Mouse (Mus musculus): ENCODE data around the gene Dnajc5. TPM values are rescaled to one million over a fixed set of nuclear protein-coding genes. Genes with fewer than 3 reads are reported as not detected.

Dnajc5 gene
- polyA plus RNA-seq, 1 experiment from 2014 or later = 137 TPM

DNA sequence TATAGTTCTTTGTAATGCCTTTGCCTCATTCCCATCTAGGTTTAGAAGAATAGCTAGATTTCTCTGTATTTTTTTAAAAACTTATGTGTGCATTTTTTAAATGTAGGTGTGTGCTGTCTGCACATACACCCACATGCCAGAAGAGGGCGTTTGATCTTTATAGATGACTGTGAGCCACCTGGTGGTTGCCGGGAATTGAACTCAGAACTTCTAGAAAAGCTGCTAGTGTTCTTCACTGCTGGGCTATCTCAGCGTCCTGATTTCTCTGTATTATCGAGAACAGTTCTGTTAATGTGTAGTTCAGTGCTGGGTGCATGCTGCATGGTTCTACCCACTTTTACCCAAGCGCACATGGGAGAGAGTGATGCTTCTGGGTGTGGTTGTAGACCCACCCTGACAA, 2.5 kb downstream of the Dnajc5 start:
- Histone ChIP-seq H3K27me3 (no peaks in the 10 kb centered on the region), H3K9ac (replicated peaks) (no peak overlapping the region), H3K4me1 (peaks cover 25% of the 10 kb centered on the region), H3K9me3 (no peaks in the 10 kb centered on the region), H3K4me3 (no peak overlapping the region), H3K4me2 (replicated peaks) (0 out of 2 replicates have a peak overlapping the region, but pooled peaks have one; percentile 70), H3K27ac (replicated peaks) (no peak overlapping the region), H3K36me3 (peaks cover 5% of the 10 kb centered on the region)
- no peak for ATAC-seq (ENCODE audit: low FRiP score, low read depth)
- WGBS = 75% methylated on average over 5 of the region's 5 CpGs

DNA sequence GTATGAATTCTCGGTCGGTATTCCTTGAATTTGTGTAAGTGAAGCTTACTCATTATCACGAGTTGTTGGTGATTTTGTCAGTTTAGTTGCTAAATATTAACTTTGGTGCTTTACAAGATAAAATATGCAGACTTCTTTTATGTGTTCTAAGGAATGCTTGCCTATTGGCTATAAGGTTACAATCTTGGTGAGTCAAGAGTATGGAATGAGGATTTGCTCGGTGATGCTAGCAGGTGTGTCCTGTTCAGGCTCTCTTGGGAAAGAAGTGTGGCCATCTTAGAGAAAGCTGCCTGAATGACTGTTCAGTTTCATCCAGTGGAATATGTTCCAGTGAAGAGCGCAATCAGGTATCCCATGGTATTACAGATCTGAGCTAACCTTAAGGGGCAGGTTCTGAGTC, 5.2 kb downstream of the Dnajc5 start:
- H3K27me3 ChIP-seq = no peaks in the 10 kb centered on the region
- 92% methylated on average over 5 of the region's 5 CpGs for WGBS
- H3K4me3 ChIP-seq = no peak overlapping the region
- H3K36me3 ChIP-seq = peaks cover 28% of the 10 kb centered on the region
- H3K27ac ChIP-seq (replicated peaks) = no peak overlapping the region
- no peak overlapping the region for H3K4me2 ChIP-seq (replicated peaks)
- peaks cover 17% of the 10 kb centered on the region for H3K4me1 ChIP-seq
- no peak overlapping the region for H3K9ac ChIP-seq (replicated peaks)
- no peak for ATAC-seq (ENCODE audit: low FRiP score, low read depth)
- H3K9me3 ChIP-seq = peaks cover 6% of the 10 kb centered on the region; the same call in 1 of the 2 replicates

DNA sequence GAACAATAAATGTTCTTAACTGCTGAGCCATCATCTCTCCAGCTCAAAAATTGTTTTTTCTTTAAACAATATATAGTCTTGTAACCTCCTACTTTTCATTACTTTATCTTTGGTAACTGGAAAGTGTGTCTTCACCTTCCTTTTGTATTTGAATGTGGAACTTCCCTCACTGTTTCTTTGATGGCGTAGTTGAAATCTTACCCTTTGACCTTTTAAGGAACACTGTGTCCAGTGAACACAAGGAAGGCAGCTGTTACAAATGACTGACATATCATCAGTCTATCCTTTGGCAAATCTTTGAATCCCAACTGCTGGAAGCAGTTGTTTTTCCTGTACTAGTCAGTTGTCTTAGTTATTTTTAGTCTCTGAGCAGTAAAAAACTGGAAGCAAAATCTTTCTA, 8.8 kb downstream of the Dnajc5 start:
- Histone ChIP-seq H3K9ac (replicated peaks) (no peak overlapping the region), H3K4me3 (no peak overlapping the region), H3K27me3 (no peaks in the 10 kb centered on the region), H3K9me3 (peaks cover 9% of the 10 kb centered on the region; the same call in 1 of the 2 replicates), H3K27ac (replicated peaks) (no peak overlapping the region), H3K4me2 (replicated peaks) (no peak overlapping the region), H3K36me3 (peaks cover 42% of the 10 kb centered on the region), H3K4me1 (peaks cover 4% of the 10 kb centered on the region; the same call in 1 of the 2 replicates)
- ATAC-seq (ENCODE audit: low FRiP score, low read depth) = no peak
- 88% methylated on average over 1 of the region's 1 CpGs for WGBS

DNA sequence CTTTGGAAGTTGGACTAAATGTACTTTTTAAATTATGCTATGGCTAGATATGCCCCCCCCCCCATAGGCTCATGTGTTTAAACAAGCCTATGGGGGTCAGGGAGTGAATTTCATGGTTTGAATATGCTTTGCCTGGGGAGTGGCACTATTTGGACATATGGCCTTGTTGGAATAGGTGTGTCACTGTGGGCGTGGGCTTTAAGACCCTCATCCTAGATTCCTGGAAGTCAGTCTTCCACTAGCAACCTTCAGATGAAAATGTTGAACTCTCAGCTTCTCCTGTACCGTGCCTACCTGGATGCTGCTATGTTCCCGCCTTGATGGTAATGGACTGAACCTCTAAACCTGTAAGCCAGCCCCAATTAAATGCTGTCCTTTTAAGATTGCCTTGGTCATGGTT, 12.3 kb downstream of the Dnajc5 start:
- ATAC-seq (ENCODE audit: low FRiP score, low read depth) = no peak
- Histone ChIP-seq H3K36me3 (peaks cover 39% of the 10 kb centered on the region), H3K4me2 (replicated peaks) (no peak overlapping the region), H3K27me3 (no peaks in the 10 kb centered on the region), H3K27ac (replicated peaks) (no peak overlapping the region), H3K9ac (replicated peaks) (no peak overlapping the region), H3K9me3 (peaks cover 9% of the 10 kb centered on the region; the same call in 1 of the 2 replicates), H3K4me1 (peaks cover 6% of the 10 kb centered on the region; the same call in 1 of the 2 replicates), H3K4me3 (no peak overlapping the region)
- WGBS = 98% methylated on average over 3 of the region's 3 CpGs

DNA sequence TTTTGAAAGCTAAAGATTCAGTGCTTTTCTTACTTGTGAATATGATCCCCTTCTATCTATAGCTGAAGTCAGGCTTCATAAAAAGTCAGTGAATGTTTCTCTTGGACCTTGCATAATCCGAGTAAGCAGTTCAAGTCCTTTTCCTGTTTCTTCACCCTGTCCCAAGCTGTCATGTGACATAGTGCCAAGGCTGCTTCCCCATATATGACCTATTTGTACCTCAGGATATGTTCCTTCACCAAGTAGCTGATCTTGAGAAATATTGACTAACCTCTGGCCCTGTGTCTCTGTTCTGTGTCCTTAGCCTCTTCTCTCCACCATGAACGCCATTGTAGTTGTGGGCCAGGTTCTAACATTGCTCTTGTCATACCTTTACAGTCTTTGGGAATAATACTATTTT, 16.1 kb downstream of the Dnajc5 start:
- 97% methylated on average over 2 of the region's 2 CpGs for WGBS
- Histone ChIP-seq H3K4me1 (peaks cover 8% of the 10 kb centered on the region; the same call in 1 of the 2 replicates), H3K9me3 (no peaks in the 10 kb centered on the region), H3K9ac (replicated peaks) (no peak overlapping the region), H3K27me3 (no peaks in the 10 kb centered on the region), H3K4me2 (replicated peaks) (no peak overlapping the region), H3K27ac (replicated peaks) (no peak overlapping the region), H3K4me3 (no peak overlapping the region), H3K36me3 (peaks cover 8% of the 10 kb centered on the region; the same call in 1 of the 2 replicates)
- no peak for ATAC-seq (ENCODE audit: low FRiP score, low read depth)

DNA sequence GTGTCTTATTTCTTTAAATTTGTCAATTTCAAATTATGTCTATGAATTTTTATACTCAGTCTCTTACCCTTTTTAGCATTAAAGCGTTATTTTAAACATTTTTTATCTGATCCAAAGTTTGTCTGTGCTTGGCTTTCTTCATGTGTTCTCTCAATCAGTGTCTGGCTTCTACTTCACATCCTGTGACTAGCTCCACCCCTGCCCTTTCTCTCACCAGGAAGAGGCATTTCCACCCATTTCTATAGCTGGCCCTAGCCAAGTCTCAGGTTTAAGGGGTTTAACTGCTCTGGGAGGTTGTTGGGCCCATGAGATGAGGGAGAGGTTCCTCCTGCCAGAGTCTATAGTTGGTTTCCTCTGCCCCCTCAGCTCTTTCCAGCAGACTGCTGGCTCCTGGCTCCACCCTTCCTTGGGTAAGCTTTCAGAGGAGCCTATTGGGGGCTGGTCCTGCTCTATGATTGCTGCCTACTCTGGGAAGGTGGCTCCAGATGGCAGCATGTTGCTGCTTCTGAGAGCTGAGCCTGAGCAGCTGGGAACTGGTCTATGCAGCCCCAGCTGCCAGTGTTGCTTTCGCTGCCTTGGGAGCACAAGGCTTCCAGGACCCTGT, 17.3 kb downstream of the Dnajc5 start:
- peak overlapping the region; percentile 65 for H3K27ac ChIP-seq (replicated peaks)
- H3K27me3 ChIP-seq = no peaks in the 10 kb centered on the region
- WGBS = 88% methylated on average over 2 of the region's 2 CpGs
- H3K36me3 ChIP-seq = no peaks in the 10 kb centered on the region
- H3K4me3 ChIP-seq = no peak overlapping the region
- H3K9me3 ChIP-seq = no peaks in the 10 kb centered on the region
- H3K4me1 ChIP-seq = peaks cover 8% of the 10 kb centered on the region; the same call in 1 of the 2 replicates
- ATAC-seq (ENCODE audit: low FRiP score, low read depth) = peak; percentile 38; the same call in 1 of the 2 replicates
- no peak overlapping the region for H3K9ac ChIP-seq (replicated peaks)
- H3K4me2 ChIP-seq (replicated peaks) = no peak overlapping the region

DNA sequence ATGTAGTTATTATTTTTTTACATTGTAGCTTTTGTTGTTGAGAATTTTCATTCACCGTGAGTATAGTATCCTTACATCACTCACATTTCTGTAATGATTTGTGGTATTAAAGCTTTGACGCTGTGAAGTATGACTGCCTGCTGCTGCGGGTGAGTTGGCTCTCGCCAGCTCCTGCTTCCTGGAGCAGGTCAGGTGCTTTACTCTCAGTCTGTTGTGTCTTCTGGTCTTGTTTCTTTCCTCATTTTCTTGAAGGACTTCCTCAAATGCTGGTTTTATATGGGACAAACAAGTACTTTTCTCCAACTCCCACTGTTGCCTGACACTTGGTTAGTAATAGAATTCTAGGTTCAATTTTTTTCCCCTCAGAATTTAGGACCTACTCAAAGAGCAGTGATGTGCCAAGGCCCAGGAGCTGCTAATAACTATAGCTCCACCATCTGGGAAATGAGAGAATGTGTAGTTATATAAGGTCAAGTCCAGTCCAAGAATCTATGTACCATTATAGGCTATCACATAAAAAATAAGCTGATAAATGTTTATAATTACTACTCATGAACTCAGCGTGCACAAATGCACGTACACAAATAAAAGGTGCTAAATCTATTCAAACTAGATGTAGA, 21.6 kb downstream of the Dnajc5 start:
- H3K4me3 ChIP-seq = no peak overlapping the region
- no peak overlapping the region for H3K9ac ChIP-seq (replicated peaks)
- no peak overlapping the region for H3K27ac ChIP-seq (replicated peaks)
- WGBS = 94% methylated on average over 6 of the region's 6 CpGs
- no peak for ATAC-seq (ENCODE audit: low FRiP score, low read depth)
- H3K4me1 ChIP-seq = peaks cover 5% of the 10 kb centered on the region; the same call in 1 of the 2 replicates
- H3K36me3 ChIP-seq = peaks cover 9% of the 10 kb centered on the region
- H3K9me3 ChIP-seq = no peaks in the 10 kb centered on the region
- H3K4me2 ChIP-seq (replicated peaks) = no peak overlapping the region
- H3K27me3 ChIP-seq = no peaks in the 10 kb centered on the region

DNA sequence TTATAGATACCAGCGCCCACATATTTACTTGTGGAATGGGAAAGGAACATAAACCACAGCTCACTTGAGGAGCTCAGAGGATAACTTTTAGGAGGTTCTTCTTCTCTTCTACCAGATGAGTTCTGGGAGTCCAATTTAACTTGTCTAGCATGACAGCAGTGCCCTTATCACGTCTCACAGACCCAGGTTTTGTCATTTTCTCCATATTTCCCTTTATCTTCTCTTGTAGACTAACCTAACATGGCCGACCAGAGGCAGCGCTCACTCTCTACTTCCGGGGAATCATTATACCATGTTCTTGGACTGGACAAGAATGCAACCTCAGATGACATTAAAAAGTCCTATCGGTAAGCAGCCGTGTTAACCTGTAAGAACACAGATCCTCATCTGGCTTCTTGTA, 25.9 kb downstream of the Dnajc5 start:
- ATAC-seq (ENCODE audit: low FRiP score, low read depth) = no peak
- no peaks in the 10 kb centered on the region for H3K9me3 ChIP-seq
- peaks cover 51% of the 10 kb centered on the region for H3K36me3 ChIP-seq
- no peak overlapping the region for H3K27ac ChIP-seq (replicated peaks)
- H3K9ac ChIP-seq (replicated peaks) = no peak overlapping the region
- H3K4me1 ChIP-seq = no peaks in the 10 kb centered on the region
- WGBS = 94% methylated on average over 7 of the region's 7 CpGs
- H3K4me2 ChIP-seq (replicated peaks) = no peak overlapping the region
- no peaks in the 10 kb centered on the region for H3K27me3 ChIP-seq
- H3K4me3 ChIP-seq = no peak overlapping the region

DNA sequence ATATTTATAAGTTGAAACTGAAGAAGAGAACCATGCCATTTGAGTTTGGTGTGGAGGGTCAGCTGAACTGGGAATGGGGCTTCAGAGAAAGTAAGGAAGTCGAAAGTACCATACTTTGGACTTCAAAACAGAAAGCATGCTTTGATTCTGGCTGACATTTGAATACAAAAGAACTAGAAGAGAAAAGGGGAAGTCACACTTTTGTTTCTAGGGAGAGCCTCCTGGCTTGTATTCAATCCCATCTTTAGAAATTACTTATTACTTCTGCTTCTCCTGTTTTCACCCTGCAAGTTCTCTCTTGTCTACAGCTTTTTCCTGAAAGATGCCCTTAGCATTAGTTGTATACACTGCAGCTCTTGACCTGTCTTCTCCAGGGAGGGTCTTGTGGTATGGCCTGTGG, 27.9 kb downstream of the Dnajc5 start:
- Histone ChIP-seq H3K4me3 (no peak overlapping the region), H3K9ac (replicated peaks) (no peak overlapping the region), H3K27me3 (no peaks in the 10 kb centered on the region), H3K36me3 (peaks cover 70% of the 10 kb centered on the region), H3K4me1 (no peaks in the 10 kb centered on the region), H3K27ac (replicated peaks) (no peak overlapping the region), H3K4me2 (replicated peaks) (no peak overlapping the region), H3K9me3 (no peaks in the 10 kb centered on the region)
- no peak for ATAC-seq (ENCODE audit: low FRiP score, low read depth)
- 74% methylated on average over 1 of the region's 1 CpGs for WGBS

DNA sequence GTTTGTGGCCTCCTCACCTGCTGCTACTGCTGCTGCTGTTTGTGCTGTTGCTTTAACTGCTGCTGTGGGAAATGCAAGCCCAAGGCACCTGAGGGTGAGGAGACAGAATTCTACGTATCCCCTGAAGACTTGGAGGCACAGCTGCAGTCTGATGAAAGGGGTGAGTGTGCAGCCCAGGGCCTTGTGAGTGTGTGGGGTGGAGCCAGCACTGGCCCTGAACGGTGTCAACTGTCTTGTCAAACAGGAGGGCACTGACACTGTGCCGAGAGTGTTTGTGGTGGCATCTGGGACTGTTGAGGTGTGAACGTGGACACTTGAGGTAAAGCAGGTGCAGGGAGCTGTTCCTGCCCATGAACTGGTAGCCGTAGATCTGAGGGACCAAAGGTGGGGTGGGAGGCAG, 28.4 kb downstream of the Dnajc5 start:
- Histone ChIP-seq H3K4me2 (replicated peaks) (no peak overlapping the region), H3K9ac (replicated peaks) (no peak overlapping the region), H3K27ac (replicated peaks) (no peak overlapping the region), H3K9me3 (no peaks in the 10 kb centered on the region), H3K36me3 (peaks cover 70% of the 10 kb centered on the region), H3K4me3 (no peak overlapping the region), H3K27me3 (no peaks in the 10 kb centered on the region), H3K4me1 (no peaks in the 10 kb centered on the region)
- 95% methylated on average over 5 of the region's 5 CpGs for WGBS
- ATAC-seq (ENCODE audit: low FRiP score, low read depth) = no peak

DNA sequence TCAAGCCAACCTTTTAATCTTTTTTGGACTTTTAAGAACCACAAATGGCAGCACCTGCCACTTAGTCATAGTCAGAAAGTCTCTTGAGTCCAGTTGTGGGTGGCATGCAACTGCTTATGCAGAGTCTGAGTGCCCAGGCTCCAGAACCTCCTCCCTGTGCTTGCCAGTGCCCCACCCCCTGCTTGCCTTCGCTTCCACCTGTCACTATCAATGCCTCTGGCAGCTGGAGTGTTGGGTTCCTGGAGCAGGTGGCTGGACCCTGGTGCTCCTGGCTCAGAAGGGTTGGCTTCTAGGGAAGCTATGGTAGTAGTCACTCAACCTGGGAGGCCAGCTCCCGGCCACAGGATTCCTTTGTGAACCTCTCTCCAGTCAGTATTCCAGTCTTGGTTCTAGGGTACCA, 29.9 kb downstream of the Dnajc5 start:
- no peaks in the 10 kb centered on the region for H3K9me3 ChIP-seq
- no peak for ATAC-seq (ENCODE audit: low FRiP score, low read depth)
- no peak overlapping the region for H3K4me3 ChIP-seq
- no peaks in the 10 kb centered on the region for H3K27me3 ChIP-seq
- WGBS = 100% methylated on average over 2 of the region's 2 CpGs
- no peaks in the 10 kb centered on the region for H3K4me1 ChIP-seq
- H3K9ac ChIP-seq (replicated peaks) = no peak overlapping the region
- H3K4me2 ChIP-seq (replicated peaks) = no peak overlapping the region
- peaks cover 77% of the 10 kb centered on the region for H3K36me3 ChIP-seq
- no peak overlapping the region for H3K27ac ChIP-seq (replicated peaks)

DNA sequence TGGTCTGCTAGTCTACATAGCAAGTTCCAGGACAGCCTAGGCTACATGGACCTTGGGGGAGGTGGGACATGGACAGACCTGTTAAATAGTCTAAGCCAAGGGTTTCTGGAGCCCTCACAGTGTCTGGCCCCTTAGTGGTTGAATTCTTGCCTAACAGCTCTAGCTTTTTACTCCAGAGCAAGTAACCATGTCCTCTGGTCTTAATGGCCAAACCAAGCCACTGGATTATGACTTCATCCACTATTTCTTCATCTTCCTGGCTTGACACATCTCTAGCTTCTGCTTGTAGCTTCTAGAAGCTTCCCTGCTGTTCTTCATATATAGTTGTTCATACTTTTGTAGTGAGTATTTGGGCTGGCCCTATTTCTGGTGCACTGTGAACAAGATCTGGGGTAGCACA, 33.5 kb downstream of the Dnajc5 start:
- H3K4me3 ChIP-seq = no peak overlapping the region
- H3K4me1 ChIP-seq = no peaks in the 10 kb centered on the region
- H3K9me3 ChIP-seq = no peaks in the 10 kb centered on the region
- peaks cover 49% of the 10 kb centered on the region for H3K36me3 ChIP-seq
- no peak overlapping the region for H3K9ac ChIP-seq (replicated peaks)
- no peak overlapping the region for H3K4me2 ChIP-seq (replicated peaks)
- no peak for ATAC-seq (ENCODE audit: low FRiP score, low read depth)
- H3K27ac ChIP-seq (replicated peaks) = no peak overlapping the region
- H3K27me3 ChIP-seq = no peaks in the 10 kb centered on the region
